16 mouse cellular contexts compared by ENCODE assay signal in genomic region chr2:33698898-33699297, GRCm38 (mm10). TPM values are rescaled to one million over a fixed set of nuclear protein-coding genes. Genes with fewer than 3 reads are reported as not detected.
DNase-seq lines count a peak whose midpoint lies in the region; ATAC-seq and TF ChIP-seq lines count a peak whose summit lies in the region.
"Had no signal": no experiment of that assay in that cellular context is flagged by ENCODE, and none has a peak within 500 bp of the region (broad histone marks: within the 10 kb centered on the region; RNA-seq: fewer than 3 reads in every experiment).

No protein-coding gene starts in this region.

- no peak overlapping the region for H3K27ac ChIP-seq in forebrain, postnatal 0 days (ENCODE audit: low read depth, low read length)
- H3K27ac ChIP-seq in forebrain, embryonic 14.5 days (ENCODE audit: low read depth, low read length) = no peak overlapping the region
- H3K27ac ChIP-seq in lung, embryonic 14.5 days (ENCODE audit: low read depth) = no peak overlapping the region
- H3K27ac ChIP-seq in small intestine, adult 2 months (ENCODE audit: insufficient read depth, low read depth, low read length) = no peak overlapping the region

- TF ChIP-seq POLR2A in small intestine, adult 2 months (IDR thresholded peaks at IDR 0.05; ENCODE audit: low read depth, low read length) = no peak

- no peak overlapping the region for H3K4me3 ChIP-seq in forebrain, postnatal 0 days (ENCODE audit: low read depth, low read length)
- no peak overlapping the region for H3K4me3 ChIP-seq in forebrain, embryonic 14.5 days (ENCODE audit: low read depth, low read length)
- H3K4me3 ChIP-seq in lung, embryonic 14.5 days (ENCODE audit: low read depth, low read length) = no peak overlapping the region
- no peak overlapping the region for H3K4me3 ChIP-seq in small intestine, adult 2 months (ENCODE audit: low read depth, low read length)
- H3K4me3 ChIP-seq: erythroblast, embryonic 14.5 days had no signal

- no peak overlapping the region for H3K4me2 ChIP-seq in forebrain, postnatal 0 days (ENCODE audit: low read depth)
- H3K4me2 ChIP-seq in forebrain, embryonic 14.5 days (ENCODE audit: low read length) = no peak overlapping the region
- no peak overlapping the region for H3K4me2 ChIP-seq in lung, embryonic 14.5 days
- H3K4me2 ChIP-seq: midbrain, embryonic 11.5 days had no signal

- H3K9ac ChIP-seq in forebrain, postnatal 0 days = no peak overlapping the region
- H3K9ac ChIP-seq in forebrain, embryonic 14.5 days (ENCODE audit: low read length) = no peak overlapping the region
- H3K9ac ChIP-seq in lung, embryonic 14.5 days = no peak overlapping the region

- H3K27me3 ChIP-seq in forebrain, postnatal 0 days (ENCODE audit: insufficient read depth, low read length) = peaks cover 8% of the 10 kb centered on the region; the same call in 1 of the 2 replicates
- H3K27me3 ChIP-seq in forebrain, embryonic 14.5 days (replicated peaks; ENCODE audit: control insufficient read depth, insufficient read depth, low read length) = 0 out of 2 replicates have a peak, but pooled peaks cover 10% of the 10 kb centered on the region
- H3K27me3 ChIP-seq in lung, embryonic 14.5 days (ENCODE audit: insufficient read depth, low read length) = 0 out of 2 replicates have a peak, but pooled peaks cover 3% of the 10 kb centered on the region
- H3K27me3 ChIP-seq in small intestine, adult 2 months (ENCODE audit: control insufficient read depth, insufficient read depth, low read length) = no peaks in the 10 kb centered on the region; the same call in 1 of the 2 replicates

- TF ChIP-seq CTCF in forebrain, postnatal 0 days (IDR thresholded peaks at IDR 0.05; ENCODE audit: low read depth) = peak; percentile 26; the same call in 1 of the 2 replicates
- peak; percentile 42 for TF ChIP-seq CTCF in lung, embryonic 14.5 days (IDR thresholded peaks at IDR 0.05; ENCODE audit: low read depth)
- TF ChIP-seq CTCF in small intestine, adult 2 months (IDR thresholded peaks at IDR 0.05; ENCODE audit: extremely low read depth, insufficient read length, insufficient replicate concordance, low read depth, low read length) = peak; percentile 29; the same call in 1 of the 2 replicates

- no peak for DNase-seq in forebrain, postnatal 0 days
- no peak for DNase-seq in forebrain, embryonic 14.5 days (ENCODE audit: low spot score)
- no peak for DNase-seq in lung, embryonic 14.5 days
- no peak for DNase-seq in lung, postnatal 25 days (ENCODE audit: low spot score)
- peak; percentile 65 for DNase-seq in ZHBTc4 (ENCODE audit: low read depth, low spot score)
- DNase-seq in embryo, embryonic 11 days = no peak
- DNase-seq in kidney, postnatal 4 days = no peak
- DNase-seq: adrenal gland, adult 2 months; cerebellum, adult 11 months; kidney, adult 18-20 months; lung, postnatal 36 days; right cerebral cortex, postnatal 4 days had no signal

- H3K36me3 ChIP-seq in forebrain, postnatal 0 days (ENCODE audit: insufficient read depth) = no peaks in the 10 kb centered on the region
- no peaks in the 10 kb centered on the region for H3K36me3 ChIP-seq in forebrain, embryonic 14.5 days (ENCODE audit: control insufficient read depth, insufficient read depth, low read length)
- H3K36me3 ChIP-seq in lung, embryonic 14.5 days (ENCODE audit: insufficient read depth) = no peaks in the 10 kb centered on the region
- no peaks in the 10 kb centered on the region for H3K36me3 ChIP-seq in small intestine, adult 2 months (ENCODE audit: control insufficient read depth, insufficient read depth, low read length)

- WGBS in forebrain, postnatal 0 days = 72% methylated on average over 3 of the region's 3 CpGs
- WGBS in forebrain, embryonic 14.5 days = 63% methylated on average over 3 of the region's 3 CpGs
- WGBS in lung, embryonic 14.5 days = 60% methylated on average over 3 of the region's 3 CpGs
- 68% methylated on average over 3 of the region's 3 CpGs for WGBS in small intestine, adult 2 months

- ATAC-seq in forebrain, postnatal 0 days = no peak
- ATAC-seq in forebrain, embryonic 14.5 days = no peak
- ATAC-seq in lung, embryonic 14.5 days (ENCODE audit: insufficient read depth) = no peak

- H3K9me3 ChIP-seq in forebrain, postnatal 0 days (ENCODE audit: low read length) = no peaks in the 10 kb centered on the region
- H3K9me3 ChIP-seq in forebrain, embryonic 14.5 days (replicated peaks; ENCODE audit: control insufficient read depth, low read length) = no peaks in the 10 kb centered on the region
- no peaks in the 10 kb centered on the region for H3K9me3 ChIP-seq in lung, embryonic 14.5 days (ENCODE audit: low read depth, low read length)

- no peaks in the 10 kb centered on the region for H3K4me1 ChIP-seq in forebrain, postnatal 0 days (ENCODE audit: insufficient read depth)
- peaks cover 14% of the 10 kb centered on the region for H3K4me1 ChIP-seq in forebrain, embryonic 14.5 days (ENCODE audit: control insufficient read depth, insufficient read depth, low read length)
- 0 out of 2 replicates have a peak, but pooled peaks cover 4% of the 10 kb centered on the region for H3K4me1 ChIP-seq in lung, embryonic 14.5 days (ENCODE audit: insufficient read depth)
- peaks cover 14% of the 10 kb centered on the region for H3K4me1 ChIP-seq in small intestine, adult 2 months (ENCODE audit: control insufficient read depth, insufficient read depth, insufficient read length, low read length)

RNA-seq across cellular contexts. Expression of gene Lmx1b, which starts 58.6 kb away (rescaled TPM):
- 0.54 and 2.0 TPM in 2 replicates for total RNA-seq in forebrain, postnatal 0 days (2014; rRNA removed)
- polyA plus RNA-seq in forebrain, postnatal 0 days (2015; fragmentation: Nextera tagmentation; extraction: Ambion mirVana) = 0.05 and 0.24 TPM in 2 replicates
- polyA plus RNA-seq in forebrain, embryonic 14.5 days (2014; fragmentation: Nextera tagmentation; extraction: Ambion mirVana) = 0.34 and 0.40 TPM in 2 replicates
- polyA plus RNA-seq in lung, embryonic 14.5 days (2014; fragmentation: Nextera tagmentation; extraction: Ambion mirVana) = 0.09 TPM in 1 of 2 replicates, not detected in the other
- polyA plus RNA-seq in small intestine, adult 2 months (2012; rRNA removed) = 0.10 and 0.13 TPM in 2 replicates
- total RNA-seq: adrenal gland, adult 2 months had no signal
- polyA plus RNA-seq: adrenal gland, adult 2 months; erythroblast, embryonic 14.5 days; gonadal fat pad, adult 2 months had no signal
